Mouse (Mus musculus): ENCODE data around the gene Brd3. TPM values are rescaled to one million over a fixed set of nuclear protein-coding genes. Genes with fewer than 3 reads are reported as not detected.
"Not testable (repeated sequence)": the region's sequence is repeated elsewhere in the genome, so short reads cannot be mapped to it uniquely, and the experiment has no call there.

Gene Brd3
- polyA plus RNA-seq, 1 experiment from 2014 or later = 85.4 TPM

DNA sequence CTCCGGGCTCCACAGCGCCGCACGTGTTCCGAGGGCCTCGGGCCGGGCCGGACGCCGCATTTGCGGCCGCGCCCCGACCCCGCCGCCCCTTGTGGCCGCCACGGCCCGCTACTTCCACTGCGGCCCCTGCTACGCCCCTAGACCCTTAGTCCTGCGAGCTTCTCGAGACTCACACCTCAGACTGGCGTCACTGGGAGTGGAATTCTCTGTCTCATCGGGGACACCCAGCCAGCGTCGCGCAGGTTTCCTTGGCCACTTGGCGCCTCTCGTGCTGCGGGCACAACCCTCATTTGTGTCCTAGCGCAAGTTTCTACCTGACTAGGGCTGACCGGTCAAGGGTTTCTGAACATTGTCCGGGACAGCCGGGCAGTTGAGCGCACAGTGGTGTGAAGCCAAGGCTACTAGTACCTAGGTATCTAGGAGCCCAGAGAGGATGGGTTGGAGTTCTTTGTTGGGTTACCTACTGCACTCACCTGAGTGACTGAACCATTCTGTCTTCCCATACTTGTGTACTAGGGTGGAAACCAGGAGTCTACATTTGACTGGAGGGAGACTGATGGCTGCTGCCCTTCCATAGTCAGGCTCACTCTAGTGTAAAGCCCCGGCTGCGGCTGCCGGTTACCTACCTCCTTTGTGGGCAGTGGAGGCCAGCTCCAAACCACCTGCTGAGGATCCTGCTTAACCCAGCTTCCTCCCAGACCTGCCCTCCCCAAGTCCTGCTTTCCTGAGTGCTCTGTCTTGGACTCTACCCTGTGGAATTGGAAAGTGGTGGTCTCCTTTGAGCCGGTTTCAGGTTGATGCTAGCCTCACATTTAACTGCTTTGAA is 8.1 kb upstream of the Brd3 start:
- peak overlapping the region; percentile 92 for H3K27ac ChIP-seq (ENCODE audit: low read length)
- H3K4me3 ChIP-seq (replicated peaks; ENCODE audit: low read length) = peak overlapping the region; percentile 97
- H3K4me2 ChIP-seq (ENCODE audit: low read depth, low read length) = peak overlapping the region; percentile 94
- WGBS = under 1% methylated on average over 40 of the region's 40 CpGs
- no peaks in the 10 kb centered on the region for H3K36me3 ChIP-seq (ENCODE audit: control insufficient read depth, insufficient read depth, low read length)
- H3K4me1 ChIP-seq (ENCODE audit: control insufficient read depth, insufficient read depth, low read length) = peaks cover 20% of the 10 kb centered on the region; the same call in 1 of the 2 replicates
- H3K27me3 ChIP-seq (ENCODE audit: control insufficient read depth, insufficient read depth, low read length) = no peaks in the 10 kb centered on the region
- ATAC-seq (ENCODE audit: insufficient read depth, low FRiP score) = no peak
- no peaks in the 10 kb centered on the region for H3K9me3 ChIP-seq (replicated peaks; ENCODE audit: control insufficient read depth, low read length)
- H3K9ac ChIP-seq (ENCODE audit: low read length) = peak overlapping the region; percentile 93

DNA sequence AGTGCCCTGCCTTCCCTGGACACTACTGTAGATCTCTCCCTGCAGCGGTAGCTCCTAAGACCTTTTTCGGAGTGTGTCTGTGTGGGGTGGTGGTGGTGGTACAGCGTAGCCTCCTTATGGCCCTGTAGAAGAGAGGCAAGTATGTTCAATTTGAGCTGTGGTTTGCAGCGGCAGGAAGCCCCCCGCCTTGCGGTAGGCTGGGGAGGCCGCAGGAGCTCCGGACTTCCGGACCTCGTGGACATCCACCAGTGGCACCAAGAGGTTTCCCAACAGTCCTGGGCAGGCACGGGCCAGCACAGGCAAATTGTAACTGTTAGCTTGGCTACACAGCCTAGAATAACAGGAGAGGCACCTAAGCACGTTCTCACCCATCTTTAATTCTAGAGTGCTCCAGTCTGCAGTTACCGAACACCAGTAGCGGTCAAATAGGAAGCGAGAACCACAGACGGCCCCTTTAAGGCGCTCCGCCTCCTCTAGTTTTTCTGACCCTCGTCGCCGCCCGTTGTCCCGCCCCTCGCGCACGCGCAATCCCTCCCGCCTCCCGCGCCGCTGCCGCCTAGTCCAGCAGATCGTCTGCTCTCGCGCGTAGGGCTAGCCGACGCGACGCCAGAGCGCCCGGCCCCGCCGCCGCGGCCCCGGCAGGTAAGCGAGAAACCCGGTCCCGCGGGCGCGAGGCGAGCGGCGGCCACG is 7.3 kb upstream of the Brd3 start, which contains the start of gene Wdr5:
Gene Wdr5 (plus strand): TSS at position 519 of the 690 bp plus-strand sequence.
- ATAC-seq (ENCODE audit: insufficient read depth, low FRiP score) = peak; percentile 94
- H3K4me3 ChIP-seq (replicated peaks; ENCODE audit: low read length) = peak within 1 kb of the TSS; percentile 97
- H3K9me3 ChIP-seq (replicated peaks; ENCODE audit: control insufficient read depth, low read length) = no peaks in the 10 kb centered on the region
- H3K27me3 ChIP-seq (ENCODE audit: control insufficient read depth, insufficient read depth, low read length) = no peaks in the 10 kb centered on the region
- WGBS = under 1% methylated on average over 57 of the region's 57 CpGs
- H3K9ac ChIP-seq (ENCODE audit: low read length) = peak within 1 kb of the TSS; percentile 93
- H3K36me3 ChIP-seq (ENCODE audit: control insufficient read depth, insufficient read depth, low read length) = no peaks in the 10 kb centered on the region
- peak within 1 kb of the TSS; percentile 92 for H3K27ac ChIP-seq (ENCODE audit: low read length)
- H3K4me2 ChIP-seq (ENCODE audit: low read depth, low read length) = peak within 1 kb of the TSS; percentile 94
- H3K4me1 ChIP-seq (ENCODE audit: control insufficient read depth, insufficient read depth, low read length) = peaks cover 20% of the 10 kb centered on the region; the same call in 1 of the 2 replicates

DNA sequence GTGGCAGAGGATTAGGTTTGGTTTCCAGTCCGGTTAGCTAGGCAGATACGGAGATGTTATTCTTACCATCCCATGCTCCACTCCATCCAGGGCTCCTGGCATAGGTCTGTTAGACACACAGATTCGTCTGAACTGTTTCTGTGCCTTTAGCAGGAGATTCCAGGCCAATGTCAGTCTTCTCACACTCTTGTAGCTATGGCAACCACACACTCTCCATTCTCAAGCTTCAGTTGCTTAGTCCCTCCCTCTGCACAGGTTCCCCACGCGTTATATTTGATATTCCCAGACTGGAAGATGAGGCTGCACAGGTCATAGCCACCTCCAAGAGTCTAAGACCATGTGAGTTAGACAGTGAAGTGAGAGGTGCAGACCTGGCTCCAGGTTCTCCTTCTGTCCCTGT is 6.4 kb upstream of the Brd3 start:
- Histone ChIP-seq H3K9ac (ENCODE audit: low read length) (peak overlapping the region; percentile 93), H3K27me3 (ENCODE audit: control insufficient read depth, insufficient read depth, low read length) (no peaks in the 10 kb centered on the region), H3K36me3 (ENCODE audit: control insufficient read depth, insufficient read depth, low read length) (no peaks in the 10 kb centered on the region), H3K27ac (ENCODE audit: low read length) (peak overlapping the region; percentile 92), H3K4me3 (replicated peaks; ENCODE audit: low read length) (peak overlapping the region; percentile 97), H3K9me3 (replicated peaks; ENCODE audit: control insufficient read depth, low read length) (no peaks in the 10 kb centered on the region), H3K4me2 (ENCODE audit: low read depth, low read length) (peak overlapping the region; percentile 81), H3K4me1 (ENCODE audit: control insufficient read depth, insufficient read depth, low read length) (peaks cover 20% of the 10 kb centered on the region; the same call in 1 of the 2 replicates)
- WGBS = 61% methylated on average over 5 of the region's 5 CpGs
- no peak for ATAC-seq (ENCODE audit: insufficient read depth, low FRiP score)

DNA sequence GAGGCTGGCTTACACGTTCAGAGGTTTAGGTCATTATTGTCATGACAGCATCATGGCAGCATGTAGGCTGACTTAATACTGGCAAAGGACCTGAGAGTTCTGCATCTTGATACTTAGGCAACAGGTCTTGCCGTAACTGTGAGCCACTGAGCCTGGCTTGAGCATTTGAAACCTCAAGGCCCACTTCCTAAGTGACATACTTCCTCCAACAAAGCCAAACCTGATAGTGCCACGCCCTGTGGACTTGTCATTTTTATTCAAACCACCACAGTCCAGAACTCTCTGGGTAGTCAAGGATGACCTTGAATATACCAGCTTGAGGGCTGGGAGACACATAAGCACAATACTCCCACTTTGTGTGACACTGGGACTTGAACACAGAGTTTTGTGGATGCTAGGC is 5.4 kb upstream of the Brd3 start:
- no peaks in the 10 kb centered on the region for H3K36me3 ChIP-seq (ENCODE audit: control insufficient read depth, insufficient read depth, low read length)
- H3K9ac ChIP-seq (ENCODE audit: low read length) = no peak overlapping the region
- H3K9me3 ChIP-seq (replicated peaks; ENCODE audit: control insufficient read depth, low read length) = no peaks in the 10 kb centered on the region
- H3K4me3 ChIP-seq (replicated peaks; ENCODE audit: low read length) = no peak overlapping the region
- ATAC-seq (ENCODE audit: insufficient read depth, low FRiP score) = no peak
- H3K4me1 ChIP-seq (ENCODE audit: control insufficient read depth, insufficient read depth, low read length) = peaks cover 20% of the 10 kb centered on the region; the same call in 1 of the 2 replicates
- H3K27me3 ChIP-seq (ENCODE audit: control insufficient read depth, insufficient read depth, low read length) = no peaks in the 10 kb centered on the region
- WGBS = 88% methylated on average over 3 of the region's 3 CpGs
- H3K27ac ChIP-seq (ENCODE audit: low read length) = no peak overlapping the region
- no peak overlapping the region for H3K4me2 ChIP-seq (ENCODE audit: low read depth, low read length)

DNA sequence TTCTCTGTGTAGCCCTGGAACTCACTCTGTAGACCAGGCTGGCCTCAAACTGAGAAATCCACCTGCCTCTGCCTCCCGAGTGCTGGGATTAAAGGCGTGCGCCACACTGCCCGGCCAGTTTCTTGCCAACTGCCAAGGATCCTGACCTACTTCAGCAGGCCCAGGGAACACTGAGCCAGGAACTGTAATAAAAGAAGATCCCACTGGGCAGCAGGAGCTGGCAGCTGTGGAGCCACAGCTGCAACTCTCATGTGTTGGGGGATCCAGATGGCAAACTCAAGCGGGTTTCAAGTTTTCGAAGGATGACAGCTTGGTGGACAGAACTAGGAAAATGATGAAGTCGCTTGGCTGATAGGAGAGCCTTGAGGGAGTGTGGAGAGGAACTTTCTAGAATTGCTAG is 3.2 kb upstream of the Brd3 start:
- Histone ChIP-seq H3K27me3 (ENCODE audit: control insufficient read depth, insufficient read depth, low read length) (no peaks in the 10 kb centered on the region), H3K9me3 (replicated peaks; ENCODE audit: control insufficient read depth, low read length) (no peaks in the 10 kb centered on the region), H3K4me1 (ENCODE audit: control insufficient read depth, insufficient read depth, low read length) (peaks cover 7% of the 10 kb centered on the region; the same call in 1 of the 2 replicates), H3K36me3 (ENCODE audit: control insufficient read depth, insufficient read depth, low read length) (no peaks in the 10 kb centered on the region), H3K4me3 (replicated peaks; ENCODE audit: low read length) (no peak overlapping the region), H3K9ac (ENCODE audit: low read length) (no peak overlapping the region), H3K27ac (ENCODE audit: low read length) (no peak overlapping the region), H3K4me2 (ENCODE audit: low read depth, low read length) (no peak overlapping the region)
- ATAC-seq (ENCODE audit: insufficient read depth, low FRiP score) = no peak
- WGBS = 88% methylated on average over 7 of the region's 7 CpGs

DNA sequence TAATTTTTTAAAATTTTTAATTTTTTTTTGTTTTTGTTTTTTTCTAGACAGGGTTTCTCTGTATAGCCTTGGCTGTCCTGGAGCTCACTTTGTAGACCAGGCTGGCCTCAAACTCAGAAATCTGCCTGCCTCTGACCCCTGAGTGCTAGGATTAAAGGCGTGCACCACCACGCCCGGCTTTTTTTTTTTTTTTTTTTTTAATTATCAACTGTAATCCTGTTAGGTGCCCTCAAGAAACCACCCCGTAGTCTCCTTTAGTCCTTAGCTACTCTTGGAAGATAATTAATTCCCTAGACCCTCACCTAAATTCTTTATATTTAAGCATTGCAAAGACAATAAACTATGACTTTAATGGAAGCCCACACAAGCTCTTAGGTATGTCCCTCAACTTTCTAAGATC is 804 bp downstream of the Brd3 start:
- H3K9me3 ChIP-seq (replicated peaks; ENCODE audit: control insufficient read depth, low read length); H3K27ac ChIP-seq (ENCODE audit: low read length); H3K27me3 ChIP-seq (ENCODE audit: control insufficient read depth, insufficient read depth, low read length); H3K36me3 ChIP-seq (ENCODE audit: control insufficient read depth, insufficient read depth, low read length); H3K4me2 ChIP-seq (ENCODE audit: low read depth, low read length); H3K9ac ChIP-seq (ENCODE audit: low read length); ATAC-seq (ENCODE audit: insufficient read depth, low FRiP score); H3K4me3 ChIP-seq (replicated peaks; ENCODE audit: low read length): not testable (repeated sequence)
- H3K4me1 ChIP-seq (ENCODE audit: control insufficient read depth, insufficient read depth, low read length) = peaks cover 14% of the 10 kb centered on the region
- WGBS = 76% methylated on average over 4 of the region's 4 CpGs

DNA sequence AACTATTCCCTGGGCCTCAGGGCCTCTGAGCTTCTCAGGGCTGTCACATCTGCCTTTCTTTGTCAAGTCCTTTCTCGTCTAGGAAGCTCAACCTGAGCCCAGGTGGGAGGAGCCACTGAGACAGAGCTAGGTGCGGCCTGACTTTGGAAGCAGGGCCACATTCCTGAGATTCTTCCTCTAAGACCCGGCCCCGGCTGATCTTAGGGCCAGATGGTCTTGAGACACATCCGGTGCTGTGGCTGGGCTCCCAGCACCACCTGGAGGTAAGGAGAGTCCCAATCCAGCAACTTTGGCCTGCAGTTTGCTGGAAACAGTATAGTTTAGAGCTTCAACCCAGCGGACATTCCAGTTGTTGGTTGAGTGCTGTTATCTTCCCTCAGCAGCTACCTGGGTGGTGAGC is 1.9 kb downstream of the Brd3 start:
- Histone ChIP-seq H3K4me1 (ENCODE audit: control insufficient read depth, insufficient read depth, low read length) (peaks cover 14% of the 10 kb centered on the region), H3K27ac (ENCODE audit: low read length) (peak overlapping the region; percentile 75), H3K4me2 (ENCODE audit: low read depth, low read length) (no peak overlapping the region), H3K27me3 (ENCODE audit: control insufficient read depth, insufficient read depth, low read length) (no peaks in the 10 kb centered on the region), H3K36me3 (ENCODE audit: control insufficient read depth, insufficient read depth, low read length) (no peaks in the 10 kb centered on the region), H3K9ac (ENCODE audit: low read length) (peak overlapping the region; percentile 21; the same call in 1 of the 2 replicates), H3K4me3 (replicated peaks; ENCODE audit: low read length) (no peak overlapping the region), H3K9me3 (replicated peaks; ENCODE audit: control insufficient read depth, low read length) (no peaks in the 10 kb centered on the region)
- ATAC-seq (ENCODE audit: insufficient read depth, low FRiP score) = peak; percentile 89; the same call in 1 of the 2 replicates
- WGBS = 8% methylated on average over 6 of the region's 6 CpGs

DNA sequence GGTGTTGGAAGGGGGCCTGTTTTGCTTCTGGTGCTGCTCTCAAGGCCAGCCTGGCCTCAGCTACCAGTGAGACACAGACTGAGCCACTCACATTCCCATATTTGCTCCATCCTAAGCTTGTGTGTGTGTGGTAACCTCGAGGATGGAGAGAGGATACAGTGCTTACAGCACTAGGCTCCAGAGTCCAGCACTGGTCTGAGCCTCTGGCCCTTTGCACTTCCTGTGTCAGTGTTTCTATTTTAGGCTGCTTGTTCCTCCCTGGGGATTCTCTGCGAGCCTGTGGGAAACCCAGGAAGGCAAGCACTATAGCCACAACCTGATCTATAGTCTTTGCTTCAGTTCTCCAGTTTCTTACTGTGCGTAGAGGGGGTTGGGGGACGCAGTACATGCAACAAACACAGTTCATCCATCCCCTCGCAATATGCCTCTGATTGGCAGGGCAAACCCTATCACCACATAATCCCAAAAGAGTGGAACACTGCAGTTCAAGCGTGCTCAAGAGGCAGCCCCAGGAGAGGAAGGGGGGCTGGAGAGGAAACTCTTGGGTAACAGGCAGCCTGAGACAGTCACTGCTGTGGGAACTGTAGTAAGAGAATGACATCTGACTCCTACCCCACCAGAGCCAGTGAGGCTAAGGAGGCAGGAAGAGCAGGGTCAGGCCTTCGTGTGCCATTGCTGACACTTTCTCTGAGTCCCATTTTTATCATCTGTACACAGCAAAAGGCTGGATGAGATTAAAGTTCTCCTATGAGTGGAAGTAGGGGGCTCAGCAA is 3.2 kb downstream of the Brd3 start:
- Histone ChIP-seq H3K4me1 (ENCODE audit: control insufficient read depth, insufficient read depth, low read length) (peaks cover 14% of the 10 kb centered on the region), H3K4me2 (ENCODE audit: low read depth, low read length) (no peak overlapping the region), H3K36me3 (ENCODE audit: control insufficient read depth, insufficient read depth, low read length) (no peaks in the 10 kb centered on the region), H3K9ac (ENCODE audit: low read length) (no peak overlapping the region), H3K4me3 (replicated peaks; ENCODE audit: low read length) (no peak overlapping the region), H3K27me3 (ENCODE audit: control insufficient read depth, insufficient read depth, low read length) (no peaks in the 10 kb centered on the region), H3K27ac (ENCODE audit: low read length) (peak overlapping the region; percentile 75), H3K9me3 (replicated peaks; ENCODE audit: control insufficient read depth, low read length) (no peaks in the 10 kb centered on the region)
- 53% methylated on average over 7 of the region's 7 CpGs for WGBS
- no peak for ATAC-seq (ENCODE audit: insufficient read depth, low FRiP score)

Measured in stomach, embryonic 16.5 days (tissue).